Mouse (Mus musculus): ENCODE measurements at regions not wholly inside any gene's neighbourhood (a gene's known extent, or its start where the extent isn't known, plus 50 kb on each side); places are given as distances from the start of the nearest gene placed in this dataset.

- H3K9me3 ChIP-seq (ENCODE audit: control insufficient read depth, low read length): no peaks in the 10 kb centered on the region
- 12% methylated on average over 1 of the region's 1 CpGs for WGBS
- no peaks in the 10 kb centered on the region for H3K36me3 ChIP-seq (replicated peaks; ENCODE audit: control insufficient read depth, insufficient read depth)
- no peak overlapping the region for H3K4me3 ChIP-seq (replicated peaks; ENCODE audit: low read length)
- H3K9ac ChIP-seq: no peak overlapping the region
- H3K27me3 ChIP-seq (ENCODE audit: control insufficient read depth, insufficient read depth, low read length): no peaks in the 10 kb centered on the region
- 0 out of 2 replicates have a peak, but pooled peaks cover 3% of the 10 kb centered on the region for H3K4me1 ChIP-seq (replicated peaks; ENCODE audit: control insufficient read depth, insufficient read depth, low read length)
- DNase-seq (ENCODE audit: low spot score) (no peak), ATAC-seq (ENCODE audit: low FRiP score) (no peak)
- no peak overlapping the region for H3K4me2 ChIP-seq (replicated peaks)
- H3K27ac ChIP-seq: no peak overlapping the region
Observed at GRCm38 (mm10) chr1:166788824-166789399, 107.3 kb upstream of the Fmo9 start.

GRCm38 (mm10) chr1:166793052-166793716, 111.5 kb upstream of the Fmo9 start:
- ATAC-seq (ENCODE audit: low FRiP score): no peak
- DNase-seq (ENCODE audit: low spot score): no peak
- 88% methylated on average over 6 of the region's 6 CpGs for WGBS
- no peak overlapping the region for H3K4me2 ChIP-seq (replicated peaks)
- H3K36me3 ChIP-seq (replicated peaks; ENCODE audit: control insufficient read depth, insufficient read depth): no peaks in the 10 kb centered on the region
- H3K9ac ChIP-seq: no peak overlapping the region
- no peak overlapping the region for H3K27ac ChIP-seq
- no peaks in the 10 kb centered on the region for H3K9me3 ChIP-seq (ENCODE audit: control insufficient read depth, low read length)
- H3K27me3 ChIP-seq (ENCODE audit: control insufficient read depth, insufficient read depth, low read length): no peaks in the 10 kb centered on the region
- no peak overlapping the region for H3K4me3 ChIP-seq (replicated peaks; ENCODE audit: low read length)
- H3K4me1 ChIP-seq (replicated peaks; ENCODE audit: control insufficient read depth, insufficient read depth, low read length): 0 out of 2 replicates have a peak, but pooled peaks cover 3% of the 10 kb centered on the region

- no peak for DNase-seq (ENCODE audit: low spot score)
- no peak overlapping the region for H3K27ac ChIP-seq
- H3K4me3 ChIP-seq (replicated peaks; ENCODE audit: low read length): no peak overlapping the region
- no peaks in the 10 kb centered on the region for H3K36me3 ChIP-seq (replicated peaks; ENCODE audit: control insufficient read depth, insufficient read depth)
- H3K4me1 ChIP-seq (replicated peaks; ENCODE audit: control insufficient read depth, insufficient read depth, low read length): 0 out of 2 replicates have a peak, but pooled peaks cover 3% of the 10 kb centered on the region
- no peak overlapping the region for H3K4me2 ChIP-seq (replicated peaks)
- no peak for ATAC-seq (ENCODE audit: low FRiP score)
- H3K27me3 ChIP-seq (ENCODE audit: control insufficient read depth, insufficient read depth, low read length): no peaks in the 10 kb centered on the region
- H3K9ac ChIP-seq: no peak overlapping the region
- no peaks in the 10 kb centered on the region for H3K9me3 ChIP-seq (ENCODE audit: control insufficient read depth, low read length)
- 96% methylated on average over 1 of the region's 1 CpGs for WGBS
Observed at GRCm38 (mm10) chr1:166793717-166794081, 112.1 kb upstream of the Fmo9 start.

GRCm38 (mm10) chr1:166794622-166795244, 113.1 kb upstream of the Fmo9 start:
- H3K4me1 ChIP-seq (replicated peaks; ENCODE audit: control insufficient read depth, insufficient read depth, low read length): no peaks in the 10 kb centered on the region
- no peaks in the 10 kb centered on the region for H3K36me3 ChIP-seq (replicated peaks; ENCODE audit: control insufficient read depth, insufficient read depth)
- DNase-seq (ENCODE audit: low spot score) (peak; percentile 44), ATAC-seq (ENCODE audit: low FRiP score) (no peak)
- no peaks in the 10 kb centered on the region for H3K9me3 ChIP-seq (ENCODE audit: control insufficient read depth, low read length)
- no peak overlapping the region for H3K9ac ChIP-seq
- H3K27me3 ChIP-seq (ENCODE audit: control insufficient read depth, insufficient read depth, low read length): no peaks in the 10 kb centered on the region
- no peak overlapping the region for H3K27ac ChIP-seq
- no peak overlapping the region for H3K4me3 ChIP-seq (replicated peaks; ENCODE audit: low read length)
- 45% methylated on average over 14 of the region's 14 CpGs for WGBS
- no peak overlapping the region for H3K4me2 ChIP-seq (replicated peaks)

GRCm38 (mm10) chr1:166795613-166796012, 114.0 kb upstream of the Fmo9 start:
- Histone ChIP-seq H3K4me2 (replicated peaks) (no peak overlapping the region), H3K27me3 (ENCODE audit: control insufficient read depth, insufficient read depth, low read length) (no peaks in the 10 kb centered on the region), H3K4me3 (replicated peaks; ENCODE audit: low read length) (no peak overlapping the region), H3K27ac (no peak overlapping the region), H3K9me3 (ENCODE audit: control insufficient read depth, low read length) (no peaks in the 10 kb centered on the region), H3K36me3 (replicated peaks; ENCODE audit: control insufficient read depth, insufficient read depth) (no peaks in the 10 kb centered on the region), H3K9ac (no peak overlapping the region), H3K4me1 (replicated peaks; ENCODE audit: control insufficient read depth, insufficient read depth, low read length) (no peaks in the 10 kb centered on the region; the same call in 1 of the 2 replicates)
- ATAC-seq (ENCODE audit: low FRiP score): no peak
- WGBS: 81% methylated on average over 4 of the region's 4 CpGs
- DNase-seq (ENCODE audit: low spot score): no peak

GRCm38 (mm10) chr1:166796362-166796925, 114.8 kb upstream of the Fmo9 start:
- ATAC-seq (ENCODE audit: low FRiP score) (no peak), DNase-seq (ENCODE audit: low spot score) (no peak)
- H3K4me2 ChIP-seq (replicated peaks): no peak overlapping the region
- H3K4me1 ChIP-seq (replicated peaks; ENCODE audit: control insufficient read depth, insufficient read depth, low read length): no peaks in the 10 kb centered on the region; the same call in 1 of the 2 replicates
- H3K36me3 ChIP-seq (replicated peaks; ENCODE audit: control insufficient read depth, insufficient read depth): no peaks in the 10 kb centered on the region
- no peak overlapping the region for H3K4me3 ChIP-seq (replicated peaks; ENCODE audit: low read length)
- H3K27me3 ChIP-seq (ENCODE audit: control insufficient read depth, insufficient read depth, low read length): no peaks in the 10 kb centered on the region
- no peak overlapping the region for H3K9ac ChIP-seq
- WGBS: 61% methylated on average over 6 of the region's 6 CpGs
- H3K27ac ChIP-seq: no peak overlapping the region
- H3K9me3 ChIP-seq (ENCODE audit: control insufficient read depth, low read length): no peaks in the 10 kb centered on the region

GRCm38 (mm10) chr1:166796931-166797330, 115.3 kb upstream of the Fmo9 start:
- H3K27ac ChIP-seq: no peak overlapping the region
- H3K4me3 ChIP-seq (replicated peaks; ENCODE audit: low read length): no peak overlapping the region
- no peaks in the 10 kb centered on the region for H3K27me3 ChIP-seq (ENCODE audit: control insufficient read depth, insufficient read depth, low read length)
- 80% methylated on average over 4 of the region's 4 CpGs for WGBS
- no peak overlapping the region for H3K9ac ChIP-seq
- no peaks in the 10 kb centered on the region for H3K36me3 ChIP-seq (replicated peaks; ENCODE audit: control insufficient read depth, insufficient read depth)
- H3K9me3 ChIP-seq (ENCODE audit: control insufficient read depth, low read length): no peaks in the 10 kb centered on the region
- no peaks in the 10 kb centered on the region; the same call in 1 of the 2 replicates for H3K4me1 ChIP-seq (replicated peaks; ENCODE audit: control insufficient read depth, insufficient read depth, low read length)
- no peak for ATAC-seq (ENCODE audit: low FRiP score)
- no peak for DNase-seq (ENCODE audit: low spot score)
- H3K4me2 ChIP-seq (replicated peaks): no peak overlapping the region

GRCm38 (mm10) chr1:166800953-166801603, 119.4 kb upstream of the Fmo9 start:
- Histone ChIP-seq H3K9me3 (ENCODE audit: control insufficient read depth, low read length) (no peaks in the 10 kb centered on the region), H3K4me2 (replicated peaks) (no peak overlapping the region), H3K36me3 (replicated peaks; ENCODE audit: control insufficient read depth, insufficient read depth) (no peaks in the 10 kb centered on the region), H3K27ac (peak overlapping the region; percentile 54; the same call in 1 of the 2 replicates), H3K9ac (no peak overlapping the region), H3K4me3 (replicated peaks; ENCODE audit: low read length) (no peak overlapping the region), H3K27me3 (ENCODE audit: control insufficient read depth, insufficient read depth, low read length) (no peaks in the 10 kb centered on the region), H3K4me1 (replicated peaks; ENCODE audit: control insufficient read depth, insufficient read depth, low read length) (no peaks in the 10 kb centered on the region; the same call in 1 of the 2 replicates)
- 73% methylated on average over 11 of the region's 11 CpGs for WGBS
- DNase-seq (ENCODE audit: low spot score) (no peak), ATAC-seq (ENCODE audit: low FRiP score) (no peak)

GRCm38 (mm10) chr1:166801929-166802328, 120.3 kb upstream of the Fmo9 start:
- Histone ChIP-seq H3K9me3 (ENCODE audit: control insufficient read depth, low read length) (no peaks in the 10 kb centered on the region), H3K36me3 (replicated peaks; ENCODE audit: control insufficient read depth, insufficient read depth) (no peaks in the 10 kb centered on the region), H3K4me2 (replicated peaks) (no peak overlapping the region), H3K4me1 (replicated peaks; ENCODE audit: control insufficient read depth, insufficient read depth, low read length) (no peaks in the 10 kb centered on the region; the same call in 1 of the 2 replicates), H3K9ac (no peak overlapping the region), H3K27ac (no peak overlapping the region), H3K4me3 (replicated peaks; ENCODE audit: low read length) (no peak overlapping the region), H3K27me3 (ENCODE audit: control insufficient read depth, insufficient read depth, low read length) (no peaks in the 10 kb centered on the region)
- no peak for DNase-seq (ENCODE audit: low spot score)
- no peak for ATAC-seq (ENCODE audit: low FRiP score)
- WGBS: 60% methylated on average over 4 of the region's 4 CpGs

All from hindbrain, embryonic 14.5 days (tissue).